Mouse (Mus musculus): ENCODE measurements around the gene Syngap1. TPM values are rescaled to one million over a fixed set of nuclear protein-coding genes. Genes with fewer than 3 reads are reported as not detected.

The Syngap1 gene
- total RNA-seq, 2 experiments from 2014 or later, result 4.1 to 6.4 TPM

DNA sequence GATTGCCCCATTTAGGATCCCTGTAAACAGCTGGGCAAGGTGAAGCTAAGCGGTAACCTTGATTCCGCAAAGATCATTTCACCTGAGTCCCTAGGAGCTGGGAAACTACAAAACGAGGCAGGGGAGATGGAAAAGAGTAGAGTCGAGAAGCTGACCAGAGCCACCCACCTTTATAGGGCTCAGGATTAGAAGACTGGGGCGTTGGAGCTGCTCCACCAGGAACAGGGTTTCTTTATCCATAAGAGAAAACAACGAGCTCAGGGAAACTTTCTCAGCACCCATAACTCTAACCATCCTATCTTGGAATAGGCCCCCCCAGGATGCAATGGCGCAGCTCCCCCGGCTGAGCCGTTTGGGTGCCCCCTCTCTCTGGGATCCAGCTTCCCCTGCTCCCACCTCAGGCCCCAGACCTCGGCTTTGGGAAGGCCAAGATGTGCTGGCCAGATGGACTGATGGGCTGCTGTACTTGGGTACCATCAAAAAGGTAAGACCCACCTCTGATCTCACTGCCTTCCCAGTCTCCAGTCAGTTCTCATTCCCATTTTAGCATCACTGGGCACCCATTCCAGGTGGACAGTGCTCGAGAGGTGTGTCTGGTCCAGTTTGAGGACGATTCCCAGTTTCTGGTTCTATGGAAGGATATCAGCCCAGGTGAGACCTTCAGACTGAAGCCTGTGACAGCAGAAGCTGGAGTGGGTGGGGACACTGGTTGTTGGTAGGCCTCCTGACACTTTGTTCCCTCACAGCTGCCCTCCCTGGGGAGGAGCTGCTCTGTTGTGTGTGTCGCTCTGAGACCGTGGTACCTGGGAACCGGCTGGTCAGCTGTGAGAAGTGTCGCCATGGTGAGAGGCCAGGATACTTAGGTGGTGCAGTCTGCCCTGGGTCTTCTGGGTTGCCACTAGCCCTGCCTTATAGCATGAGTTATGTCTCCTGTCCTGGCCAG is 6.9 kb upstream of the Syngap1 start:
- intact Hi-C loops (cut with DNase I), result loop anchor here (5.0 kb wide), 1 partner anchor 93 kb away; the partner anchor contains the start of gene Bak1
- no peak for DNase-seq

DNA sequence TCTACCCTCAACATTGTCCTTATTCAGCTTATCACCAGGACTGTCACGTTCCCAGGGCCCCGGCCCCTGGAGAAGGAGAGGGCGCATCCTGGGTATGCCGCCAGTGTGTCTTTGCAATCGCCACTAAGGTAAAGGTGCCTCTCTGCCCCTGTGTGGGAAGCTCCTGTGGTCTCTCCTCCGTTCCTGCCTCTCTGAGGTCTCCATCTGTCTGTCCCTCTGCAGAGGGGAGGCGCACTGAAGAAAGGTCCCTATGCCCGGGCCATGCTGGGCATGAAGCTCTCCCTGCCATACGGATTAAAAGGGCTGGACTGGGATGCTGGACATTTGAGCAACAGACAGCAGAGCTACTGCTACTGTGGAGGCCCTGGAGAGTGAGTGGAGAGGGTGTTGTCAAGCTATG is 6.0 kb upstream of the Syngap1 start:
- no peak for DNase-seq
- intact Hi-C loops (cut with DNase I), result no loop called here

- no peak for DNase-seq
- intact Hi-C loops (cut with DNase I), result no loop called here
Measured at GRCm38 (mm10) chr17:26936453-26936852, 4.6 kb upstream of the Syngap1 start.

DNA sequence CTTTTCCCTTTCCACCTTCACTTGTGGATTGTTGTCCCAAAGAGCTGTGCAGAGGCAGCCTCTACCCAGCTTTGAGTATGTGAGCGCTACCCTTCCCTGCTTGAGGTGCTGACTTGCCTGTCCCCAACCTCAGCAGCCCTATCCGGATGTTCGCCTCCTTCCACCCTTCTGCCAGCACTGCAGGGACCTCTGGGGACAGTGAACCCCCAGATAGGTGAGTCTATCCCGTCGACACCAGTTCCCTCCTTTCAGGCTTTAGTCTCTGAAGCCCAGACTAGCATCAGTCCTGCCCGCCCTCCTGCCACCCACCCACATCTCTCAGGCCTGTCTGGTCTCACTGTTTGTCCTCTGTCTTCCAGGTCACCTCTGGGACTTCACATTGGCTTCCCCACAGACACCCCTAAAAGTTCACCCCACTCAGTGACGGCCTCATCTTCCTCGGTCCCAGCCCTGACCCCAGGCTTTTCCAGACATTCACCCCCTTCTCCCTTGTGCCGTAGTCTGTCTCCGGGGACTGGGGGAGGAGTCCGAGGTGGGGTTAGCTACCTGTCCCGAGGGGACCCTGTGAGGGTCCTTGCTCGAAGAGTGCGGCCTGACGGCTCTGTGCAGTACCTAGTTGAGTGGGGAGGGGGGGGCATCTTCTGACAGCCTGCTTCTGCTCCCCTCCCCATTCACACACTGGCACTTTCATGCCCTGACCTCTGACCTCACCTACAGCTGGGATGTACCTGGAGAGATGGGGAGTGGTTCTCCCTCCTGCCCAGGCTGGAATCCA is 3.9 kb upstream of the Syngap1 start:
- intact Hi-C loops (cut with DNase I), result no loop called here
- no peak for DNase-seq

- no peak for DNase-seq
- intact Hi-C loops (cut with DNase I), result no loop called here
Measured at GRCm38 (mm10) chr17:26937883-26938695, 3.0 kb upstream of the Syngap1 start.

GRCm38 (mm10) chr17:26938731-26939130 is 2.3 kb upstream of the Syngap1 start:
- no peak for DNase-seq
- intact Hi-C loops (cut with DNase I), result no loop called here

DNA sequence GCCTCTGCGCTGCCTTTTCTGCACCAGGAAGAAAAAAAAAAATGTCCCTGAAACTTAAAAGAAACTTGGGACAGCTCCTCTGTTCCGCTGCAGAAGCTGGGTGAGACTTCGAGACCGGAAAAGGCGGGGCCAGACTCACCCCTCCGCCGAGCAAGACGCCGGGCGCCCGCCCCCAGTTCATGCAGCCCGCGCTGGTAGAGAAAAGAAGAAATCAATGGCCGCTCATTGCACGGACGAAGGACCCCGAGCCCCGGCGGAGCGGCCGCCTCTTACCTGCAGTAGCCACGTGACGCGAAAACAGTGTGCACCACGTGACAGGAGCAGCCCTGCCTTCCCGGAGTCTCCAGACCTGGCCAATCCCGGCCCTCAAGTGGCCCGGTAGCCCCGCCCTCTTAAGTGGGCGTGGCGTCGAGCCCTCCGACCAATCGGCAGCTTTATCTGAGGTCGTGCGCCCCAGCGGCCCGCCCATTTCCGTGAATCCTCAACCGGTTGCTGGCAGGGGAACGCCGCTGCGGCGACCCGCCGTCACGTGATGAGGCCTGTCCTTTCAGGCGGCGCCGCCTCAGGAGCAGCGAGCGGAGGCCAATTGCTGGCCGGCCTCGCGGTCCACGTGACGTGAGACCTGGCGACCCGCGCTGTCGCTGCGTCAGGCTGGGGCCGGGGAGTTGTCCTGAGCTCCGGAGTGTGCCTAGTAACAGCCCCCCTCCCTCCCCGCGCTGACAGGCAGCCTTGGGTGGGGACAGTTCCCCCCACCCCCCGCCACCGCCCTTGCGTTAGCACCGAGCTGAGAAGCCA is 1.7 kb upstream of the Syngap1 start, which contains the start of gene Cuta:
TSS of gene Cuta (minus strand) at position 392 of the 795 bp plus-strand sequence.
- intact Hi-C loops (cut with DNase I), result no loop called here
- DNase-seq, result peak; percentile 99

DNA sequence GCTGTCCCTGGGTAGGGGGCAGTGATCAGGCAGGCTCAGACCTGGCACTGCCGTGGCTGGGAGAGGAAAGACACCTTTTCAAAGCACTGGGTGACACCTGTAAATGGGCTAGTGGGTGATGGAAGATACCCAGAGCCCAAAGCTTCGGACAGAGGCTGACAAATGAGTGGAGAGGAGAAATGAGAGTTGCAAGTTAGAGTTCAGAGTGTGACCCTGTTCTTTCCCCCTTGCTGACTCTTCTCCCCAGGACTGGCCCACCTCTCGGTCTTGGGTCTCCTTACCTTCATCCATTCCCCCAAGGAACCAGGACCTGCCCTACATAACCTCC is 1.1 kb upstream of the Syngap1 start:
- DNase-seq, result no peak

DNA sequence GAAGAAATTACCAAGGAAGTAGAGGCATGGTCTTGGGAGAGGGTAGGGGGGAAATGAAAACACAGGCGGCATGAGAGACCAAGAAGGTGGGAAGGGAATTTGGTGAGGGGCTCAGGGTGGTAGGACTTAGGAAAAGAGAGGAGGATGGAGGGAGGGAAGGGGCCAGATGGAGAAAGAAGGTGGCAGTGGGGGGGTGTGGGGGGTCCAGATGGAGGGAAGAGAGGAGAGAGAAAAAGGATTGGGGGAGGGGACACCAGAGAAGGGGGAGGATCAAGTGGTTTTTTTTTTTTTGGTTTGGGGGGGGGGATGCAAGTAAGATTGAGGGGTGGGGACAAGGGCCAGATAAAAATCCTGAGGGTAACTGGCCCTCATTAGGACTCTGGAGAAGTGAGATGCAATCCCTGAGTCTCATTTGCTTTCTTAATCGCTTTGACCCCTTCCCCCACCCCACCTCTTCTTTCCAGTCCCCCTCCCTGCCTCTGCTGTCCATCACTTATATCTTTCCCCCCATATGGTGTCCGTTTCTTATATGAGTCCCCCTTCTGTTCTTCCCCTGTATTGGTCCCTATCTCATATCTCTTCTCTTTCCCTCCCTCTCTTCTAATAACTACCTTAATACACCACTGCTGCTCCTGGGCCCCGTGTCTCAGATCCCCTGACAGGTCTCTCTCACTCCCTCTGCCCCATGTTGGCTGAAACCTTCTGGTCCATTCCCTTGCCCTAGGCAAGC is 953 bp downstream of the Syngap1 start:
- no peak for DNase-seq
- intact Hi-C loops (cut with DNase I), result no loop called here

More for the DNA sequence above, 1.1 kb upstream of the Syngap1 start:
- intact Hi-C loops (cut with DNase I), result no loop called here

GRCm38 (mm10) chr17:26945824-26946495 is 4.9 kb downstream of the Syngap1 start:
- DNase-seq, result no peak
- intact Hi-C loops (cut with DNase I), result loop anchor here (2.0 kb wide), 1 partner anchor 29 kb away; the partner anchor contains the start of gene Kifc5b

DNA sequence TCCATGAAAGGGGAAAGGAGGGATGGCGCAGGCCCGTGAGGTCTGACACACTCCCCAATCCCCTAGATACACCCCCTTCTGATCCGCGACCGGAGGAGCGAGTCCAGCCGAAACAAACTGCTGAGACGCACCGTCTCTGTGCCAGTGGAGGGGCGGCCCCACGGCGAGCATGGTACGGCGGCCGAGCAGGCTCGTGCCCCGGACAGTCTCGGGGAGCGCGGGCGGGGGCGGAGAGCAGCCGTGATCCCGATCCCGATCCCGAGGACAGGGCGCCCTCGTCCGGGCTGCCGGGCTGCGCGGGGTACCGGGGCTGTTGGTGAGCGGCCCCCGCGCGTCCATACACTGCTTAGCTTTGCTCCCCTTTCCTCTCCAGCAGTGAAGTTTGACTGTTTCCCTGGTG is 5.5 kb downstream of the Syngap1 start:
- DNase-seq, result peak; percentile 76 to 80
- intact Hi-C loops (cut with DNase I), result loop anchor here (2.0 kb wide), 1 partner anchor 30 kb away; the partner anchor contains the start of gene Kifc5b

GRCm38 (mm10) chr17:26947231-26948100 is 6.4 kb downstream of the Syngap1 start:
- intact Hi-C loops (cut with DNase I), result loop anchor here (2.0 kb wide), 1 partner anchor 31 kb away; the partner anchor contains the start of gene Kifc5b
- no peak for DNase-seq

DNA sequence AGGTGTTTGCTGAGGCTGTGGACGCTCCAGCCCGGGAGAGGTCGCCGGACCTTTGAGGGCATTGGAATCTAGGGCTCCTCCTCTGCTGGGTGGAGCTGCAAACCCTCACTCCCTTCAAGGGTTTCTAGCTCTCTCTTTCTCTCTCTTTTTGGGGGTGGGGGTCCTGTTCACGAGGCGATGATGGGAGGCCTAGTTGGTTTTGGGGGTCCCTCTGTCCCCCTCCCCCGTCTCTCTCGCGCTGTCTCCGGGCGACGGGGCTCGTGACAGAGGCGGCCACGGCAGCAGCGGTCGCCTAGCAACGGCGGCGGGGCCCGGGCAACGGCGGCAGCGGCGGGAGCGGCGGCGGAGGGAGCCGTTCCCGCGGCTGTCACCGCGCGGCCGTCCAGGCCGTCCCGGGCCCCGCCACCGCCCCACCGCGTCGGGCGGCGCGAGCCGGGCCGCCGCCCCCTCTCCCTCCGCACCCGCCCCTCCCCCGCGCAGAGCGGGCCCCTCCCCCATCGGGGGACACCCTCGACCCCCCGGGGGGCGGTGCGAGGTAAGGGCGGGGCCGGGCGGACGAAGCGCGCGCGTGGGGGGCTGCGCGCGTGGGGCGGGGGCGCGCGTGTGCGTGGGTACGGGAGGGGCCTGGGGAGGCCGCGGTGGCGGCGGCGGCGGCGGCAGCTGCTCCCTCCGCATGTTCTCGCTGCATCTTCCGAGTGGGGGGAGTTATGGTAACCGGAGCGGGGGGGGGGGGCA is 7.4 kb downstream of the Syngap1 start:
- peak; percentile 57 to 68 for DNase-seq
- intact Hi-C loops (cut with DNase I), result no loop called here

GRCm38 (mm10) chr17:26949051-26949577 is 8.1 kb downstream of the Syngap1 start:
- DNase-seq, result no peak
- intact Hi-C loops (cut with DNase I), result no loop called here

- DNase-seq, result no peak
- intact Hi-C loops (cut with DNase I), result no loop called here
Measured at GRCm38 (mm10) chr17:26949866-26950265, 8.8 kb downstream of the Syngap1 start.

DNA sequence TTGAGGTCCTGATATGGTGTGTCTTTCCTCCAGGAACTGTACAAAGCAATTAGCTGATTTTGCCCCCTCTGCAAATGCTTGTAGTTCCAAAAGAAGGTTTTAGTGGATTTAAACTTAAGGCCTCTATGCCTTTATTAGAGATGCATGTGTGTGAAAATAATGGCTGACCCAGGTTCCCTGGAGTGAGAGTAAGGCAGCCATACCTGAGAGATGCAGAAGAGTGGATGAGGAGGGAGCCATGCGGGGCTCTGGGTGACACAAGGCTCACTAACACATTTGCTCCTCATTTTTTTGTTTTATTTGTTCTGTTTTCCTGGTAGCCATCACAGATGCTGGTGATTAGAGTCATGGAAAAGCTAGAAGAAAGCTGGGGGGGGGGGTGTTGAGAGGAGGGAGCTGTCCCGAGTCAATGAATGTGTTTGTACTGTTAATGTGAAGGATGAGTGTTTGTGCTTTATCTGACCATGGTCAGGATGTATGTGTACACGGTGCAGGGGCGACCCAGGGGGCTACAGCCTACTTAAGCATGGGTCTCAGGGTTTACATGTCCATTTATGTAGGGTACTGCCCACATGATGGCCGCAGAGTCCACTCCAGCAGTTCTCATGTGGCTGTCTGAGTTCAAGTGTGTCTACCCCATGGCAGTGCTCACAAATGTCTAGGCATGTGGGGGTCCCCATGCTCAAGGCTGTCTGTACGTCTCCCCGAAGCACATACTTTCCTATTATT is 9.7 kb downstream of the Syngap1 start:
- intact Hi-C loops (cut with DNase I), result no loop called here
- DNase-seq, result no peak

Data from heart, postnatal 36 days (tissue).